Mouse (Mus musculus): ENCODE measurements around the gene Wiz. TPM values are rescaled to one million over a fixed set of nuclear protein-coding genes. Genes with fewer than 3 reads are reported as not detected.

Wiz gene
- polyA plus RNA-seq, 1 experiment from 2014 or later, result 46.2 TPM

- no peaks in the 10 kb centered on the region for H3K36me3 ChIP-seq (ENCODE audit: control insufficient read depth, insufficient read depth, low read length)
- ATAC-seq (ENCODE audit: low read depth), result no peak
- H3K4me1 ChIP-seq (ENCODE audit: control insufficient read depth, insufficient read depth, low read length), result no peaks in the 10 kb centered on the region
- no peaks in the 10 kb centered on the region for H3K27me3 ChIP-seq (ENCODE audit: control insufficient read depth, insufficient read depth, low read length)
- H3K4me3 ChIP-seq (ENCODE audit: low read depth, low read length), result no peak overlapping the region
- no peaks in the 10 kb centered on the region for H3K9me3 ChIP-seq (ENCODE audit: control insufficient read depth, low read length)
- no peak overlapping the region for H3K4me2 ChIP-seq (ENCODE audit: low read depth, low read length)
- 94% methylated on average over 14 of the region's 14 CpGs for WGBS
- H3K9ac ChIP-seq (replicated peaks; ENCODE audit: low read depth, low read length), result no peak overlapping the region
- no peak overlapping the region for H3K27ac ChIP-seq (ENCODE audit: low read depth, low read length)
These were observed 27.5 kb upstream of the Wiz start for GRCm38 (mm10) chr17:32416771-32417170.

GRCm38 (mm10) chr17:32415417-32416020, 26.3 kb upstream of the Wiz start:
- Histone ChIP-seq H3K9ac (replicated peaks; ENCODE audit: low read depth, low read length) (no peak overlapping the region), H3K27me3 (ENCODE audit: control insufficient read depth, insufficient read depth, low read length) (no peaks in the 10 kb centered on the region), H3K9me3 (ENCODE audit: control insufficient read depth, low read length) (no peaks in the 10 kb centered on the region), H3K4me1 (ENCODE audit: control insufficient read depth, insufficient read depth, low read length) (no peaks in the 10 kb centered on the region), H3K27ac (ENCODE audit: low read depth, low read length) (no peak overlapping the region), H3K4me2 (ENCODE audit: low read depth, low read length) (no peak overlapping the region), H3K4me3 (ENCODE audit: low read depth, low read length) (no peak overlapping the region), H3K36me3 (ENCODE audit: control insufficient read depth, insufficient read depth, low read length) (no peaks in the 10 kb centered on the region)
- no peak for ATAC-seq (ENCODE audit: low read depth)
- 54% methylated on average over 24 of the region's 24 CpGs for WGBS

DNA sequence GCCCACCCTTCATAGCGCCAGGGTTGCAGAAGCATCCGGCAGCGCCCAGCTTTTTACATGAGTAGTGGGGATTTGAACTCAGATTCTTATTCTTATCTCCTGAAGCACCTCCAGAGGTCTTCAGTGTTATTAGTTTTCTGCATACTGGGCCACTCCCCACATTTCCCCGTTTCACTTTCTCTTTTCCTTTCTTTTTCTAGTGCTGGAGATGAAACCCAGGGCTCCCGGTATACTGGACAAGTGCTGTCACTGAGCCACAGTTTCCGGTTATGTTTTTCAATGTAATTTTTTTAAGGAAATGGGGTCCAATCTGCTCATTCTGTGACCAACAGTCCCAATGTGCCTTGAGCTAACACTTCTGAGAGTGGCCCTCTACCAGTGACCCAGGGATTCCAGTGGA, 22.7 kb upstream of the Wiz start:
- no peak overlapping the region for H3K9ac ChIP-seq (replicated peaks; ENCODE audit: low read depth, low read length)
- no peak for ATAC-seq (ENCODE audit: low read depth)
- no peaks in the 10 kb centered on the region for H3K36me3 ChIP-seq (ENCODE audit: control insufficient read depth, insufficient read depth, low read length)
- no peak overlapping the region for H3K27ac ChIP-seq (ENCODE audit: low read depth, low read length)
- H3K4me3 ChIP-seq (ENCODE audit: low read depth, low read length), result no peak overlapping the region
- no peaks in the 10 kb centered on the region for H3K27me3 ChIP-seq (ENCODE audit: control insufficient read depth, insufficient read depth, low read length)
- H3K4me2 ChIP-seq (ENCODE audit: low read depth, low read length), result no peak overlapping the region
- 88% methylated on average over 6 of the region's 6 CpGs for WGBS
- no peaks in the 10 kb centered on the region for H3K4me1 ChIP-seq (ENCODE audit: control insufficient read depth, insufficient read depth, low read length)
- no peaks in the 10 kb centered on the region for H3K9me3 ChIP-seq (ENCODE audit: control insufficient read depth, low read length)

GRCm38 (mm10) chr17:32403417-32403816, 14.2 kb upstream of the Wiz start, which contains the start of gene Rasal3:
TSS of gene Rasal3 (minus strand) at chr17:32403583.
- ATAC-seq (ENCODE audit: low read depth), result no peak
- Histone ChIP-seq H3K9ac (replicated peaks; ENCODE audit: low read depth, low read length) (no peak within 1 kb of the TSS), H3K4me2 (ENCODE audit: low read depth, low read length) (no peak within 1 kb of the TSS), H3K9me3 (ENCODE audit: control insufficient read depth, low read length) (no peaks in the 10 kb centered on the region), H3K4me1 (ENCODE audit: control insufficient read depth, insufficient read depth, low read length) (no peaks in the 10 kb centered on the region), H3K27me3 (ENCODE audit: control insufficient read depth, insufficient read depth, low read length) (no peaks in the 10 kb centered on the region), H3K4me3 (ENCODE audit: low read depth, low read length) (no peak within 1 kb of the TSS), H3K27ac (ENCODE audit: low read depth, low read length) (no peak within 1 kb of the TSS), H3K36me3 (ENCODE audit: control insufficient read depth, insufficient read depth, low read length) (no peaks in the 10 kb centered on the region)
- WGBS, result 81% methylated on average over 8 of the region's 8 CpGs

- ATAC-seq (ENCODE audit: low read depth), result no peak
- Histone ChIP-seq H3K4me3 (ENCODE audit: low read depth, low read length) (no peak overlapping the region), H3K27ac (ENCODE audit: low read depth, low read length) (no peak overlapping the region), H3K4me2 (ENCODE audit: low read depth, low read length) (no peak overlapping the region), H3K9me3 (ENCODE audit: control insufficient read depth, low read length) (no peaks in the 10 kb centered on the region), H3K9ac (replicated peaks; ENCODE audit: low read depth, low read length) (no peak overlapping the region), H3K27me3 (ENCODE audit: control insufficient read depth, insufficient read depth, low read length) (peaks cover 6% of the 10 kb centered on the region), H3K36me3 (ENCODE audit: control insufficient read depth, insufficient read depth, low read length) (no peaks in the 10 kb centered on the region), H3K4me1 (ENCODE audit: control insufficient read depth, insufficient read depth, low read length) (no peaks in the 10 kb centered on the region)
- 74% methylated on average over 11 of the region's 11 CpGs for WGBS
These were observed 13.5 kb upstream of the Wiz start for GRCm38 (mm10) chr17:32402779-32403157.

DNA sequence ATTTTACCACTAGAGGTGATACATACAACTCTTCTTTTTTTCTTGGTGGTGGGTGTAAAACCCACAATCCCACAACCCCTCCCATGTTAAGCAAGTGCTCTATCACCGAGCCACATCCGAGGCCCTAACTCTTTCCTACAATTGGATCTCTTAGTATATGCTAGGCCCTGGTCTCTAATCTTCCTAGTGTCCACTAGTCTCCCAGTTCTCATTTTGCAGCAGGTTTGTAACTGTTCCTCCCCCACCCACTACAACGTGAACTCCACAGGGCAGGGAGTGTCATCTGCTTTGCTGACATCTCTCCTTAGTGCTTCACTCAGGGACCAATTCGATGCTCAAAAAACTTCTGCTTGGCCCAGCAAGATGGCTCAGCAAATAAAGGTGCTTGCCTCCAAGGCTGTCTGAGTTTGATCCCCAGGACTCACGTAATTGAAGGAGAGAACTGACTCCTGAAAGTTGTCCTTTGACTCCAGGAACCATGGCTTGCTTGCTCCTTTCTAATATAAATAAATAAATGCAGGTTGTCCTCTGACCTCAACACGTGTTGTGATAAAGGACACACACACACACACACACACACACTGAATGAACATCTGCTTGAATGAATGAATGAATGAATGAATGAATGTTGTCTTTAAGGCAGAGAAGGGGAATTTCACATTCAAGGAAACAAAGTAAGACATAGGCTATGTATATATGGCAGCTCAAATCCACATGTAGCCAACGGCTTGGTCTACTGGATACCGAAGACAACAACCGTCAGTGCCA, 13.0 kb upstream of the Wiz start:
- H3K4me2 ChIP-seq (ENCODE audit: low read depth, low read length), result no peak overlapping the region
- peaks cover 12% of the 10 kb centered on the region for H3K27me3 ChIP-seq (ENCODE audit: control insufficient read depth, insufficient read depth, low read length)
- no peak overlapping the region for H3K27ac ChIP-seq (ENCODE audit: low read depth, low read length)
- no peak overlapping the region for H3K4me3 ChIP-seq (ENCODE audit: low read depth, low read length)
- H3K36me3 ChIP-seq (ENCODE audit: control insufficient read depth, insufficient read depth, low read length), result no peaks in the 10 kb centered on the region
- ATAC-seq (ENCODE audit: low read depth), result no peak
- no peaks in the 10 kb centered on the region for H3K9me3 ChIP-seq (ENCODE audit: control insufficient read depth, low read length)
- 89% methylated on average over 9 of the region's 9 CpGs for WGBS
- H3K4me1 ChIP-seq (ENCODE audit: control insufficient read depth, insufficient read depth, low read length), result no peaks in the 10 kb centered on the region
- no peak overlapping the region for H3K9ac ChIP-seq (replicated peaks; ENCODE audit: low read depth, low read length)

GRCm38 (mm10) chr17:32396266-32396665, 7.0 kb upstream of the Wiz start:
- Histone ChIP-seq H3K9me3 (ENCODE audit: control insufficient read depth, low read length) (no peaks in the 10 kb centered on the region), H3K4me2 (ENCODE audit: low read depth, low read length) (peak overlapping the region; percentile 27), H3K27ac (ENCODE audit: low read depth, low read length) (no peak overlapping the region), H3K4me1 (ENCODE audit: control insufficient read depth, insufficient read depth, low read length) (no peaks in the 10 kb centered on the region; the same call in 1 of the 2 replicates), H3K9ac (replicated peaks; ENCODE audit: low read depth, low read length) (no peak overlapping the region), H3K27me3 (ENCODE audit: control insufficient read depth, insufficient read depth, low read length) (peaks cover 56% of the 10 kb centered on the region), H3K36me3 (ENCODE audit: control insufficient read depth, insufficient read depth, low read length) (no peaks in the 10 kb centered on the region), H3K4me3 (ENCODE audit: low read depth, low read length) (peak overlapping the region; percentile 17; the same call in 1 of the 2 replicates)
- no peak for ATAC-seq (ENCODE audit: low read depth)
- WGBS, result 4% methylated on average over 37 of the region's 37 CpGs

DNA sequence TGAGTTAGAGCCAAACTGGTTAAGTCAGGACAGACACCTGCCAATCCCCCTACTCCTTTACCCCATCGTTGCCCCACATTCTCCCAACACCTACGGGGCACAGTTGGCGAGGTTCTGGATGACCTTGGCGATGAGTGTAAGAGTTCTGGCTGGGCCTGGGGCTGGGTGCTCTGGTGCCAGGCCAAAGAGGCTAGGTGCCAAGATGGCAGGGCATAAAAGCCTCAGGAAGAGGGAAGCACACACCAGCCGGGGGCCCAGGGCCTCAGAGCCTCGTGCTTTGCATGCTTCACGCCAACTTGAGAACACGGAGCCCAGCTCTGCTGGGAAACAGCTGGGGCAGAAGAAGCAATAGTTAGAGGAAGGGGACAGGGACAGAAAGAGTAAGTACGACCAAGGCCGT, 4.7 kb upstream of the Wiz start:
- ATAC-seq (ENCODE audit: low read depth), result no peak
- Histone ChIP-seq H3K4me3 (ENCODE audit: low read depth, low read length) (no peak overlapping the region), H3K4me2 (ENCODE audit: low read depth, low read length) (no peak overlapping the region), H3K9me3 (ENCODE audit: control insufficient read depth, low read length) (no peaks in the 10 kb centered on the region), H3K9ac (replicated peaks; ENCODE audit: low read depth, low read length) (no peak overlapping the region), H3K27me3 (ENCODE audit: control insufficient read depth, insufficient read depth, low read length) (peaks cover 57% of the 10 kb centered on the region), H3K27ac (ENCODE audit: low read depth, low read length) (no peak overlapping the region), H3K4me1 (ENCODE audit: control insufficient read depth, insufficient read depth, low read length) (no peaks in the 10 kb centered on the region; the same call in 1 of the 2 replicates), H3K36me3 (ENCODE audit: control insufficient read depth, insufficient read depth, low read length) (no peaks in the 10 kb centered on the region)
- 86% methylated on average over 10 of the region's 10 CpGs for WGBS

DNA sequence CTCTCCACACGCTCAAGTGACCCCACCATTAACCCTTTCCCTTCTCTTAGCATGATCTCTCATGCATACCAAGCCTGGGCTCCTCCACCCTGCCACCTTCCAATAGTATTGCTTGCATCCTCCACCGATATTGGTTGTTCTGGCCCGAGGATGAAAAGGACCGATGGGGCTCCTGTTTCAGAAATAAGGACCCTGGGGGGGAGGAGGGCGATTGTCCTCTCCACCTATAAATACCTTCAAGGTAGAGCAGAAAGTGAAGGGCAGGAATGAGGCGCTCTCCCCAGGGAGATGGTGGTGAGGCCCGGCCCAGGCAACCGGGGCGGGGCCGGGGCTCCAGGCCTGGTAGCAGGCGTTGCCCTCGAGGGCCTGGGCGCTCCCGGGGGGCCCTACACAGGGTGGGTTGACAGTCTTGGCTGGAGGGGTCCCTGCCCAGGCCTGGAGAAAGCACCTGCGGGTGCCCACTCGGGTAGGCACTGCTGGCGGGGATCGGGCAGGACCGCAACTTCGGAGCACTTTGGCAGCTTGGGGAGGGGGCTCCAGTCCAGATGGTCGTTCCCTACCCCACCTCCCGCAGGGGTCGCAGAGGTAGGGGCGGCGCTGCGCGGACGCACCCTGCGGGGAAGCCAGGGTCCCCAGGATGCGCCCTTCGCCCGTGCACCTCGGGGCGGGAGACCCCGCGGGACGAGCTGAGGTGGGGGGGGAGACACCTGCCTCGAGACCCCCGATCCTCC, 704 bp downstream of the Wiz start:
- Histone ChIP-seq H3K9ac (replicated peaks; ENCODE audit: low read depth, low read length) (peak overlapping the region; percentile 88), H3K4me1 (ENCODE audit: control insufficient read depth, insufficient read depth, low read length) (peaks cover 11% of the 10 kb centered on the region; the same call in 1 of the 2 replicates), H3K27me3 (ENCODE audit: control insufficient read depth, insufficient read depth, low read length) (peaks cover 16% of the 10 kb centered on the region), H3K9me3 (ENCODE audit: control insufficient read depth, low read length) (no peaks in the 10 kb centered on the region), H3K36me3 (ENCODE audit: control insufficient read depth, insufficient read depth, low read length) (peaks cover 10% of the 10 kb centered on the region), H3K4me3 (ENCODE audit: low read depth, low read length) (peak overlapping the region; percentile 82), H3K4me2 (ENCODE audit: low read depth, low read length) (peak overlapping the region; percentile 94), H3K27ac (ENCODE audit: low read depth, low read length) (peak overlapping the region; percentile 84)
- peak; percentile 59 for ATAC-seq (ENCODE audit: low read depth)
- WGBS, result under 1% methylated on average over 21 of the region's 39 CpGs

Data from neural tube, embryonic 14.5 days (tissue).